Mouse (Mus musculus): ENCODE measurements at regions not wholly inside any gene's neighbourhood (a gene's known extent, or its start where the extent isn't known, plus 50 kb on each side); places are given as distances from the start of the nearest gene placed in this dataset.

DNA sequence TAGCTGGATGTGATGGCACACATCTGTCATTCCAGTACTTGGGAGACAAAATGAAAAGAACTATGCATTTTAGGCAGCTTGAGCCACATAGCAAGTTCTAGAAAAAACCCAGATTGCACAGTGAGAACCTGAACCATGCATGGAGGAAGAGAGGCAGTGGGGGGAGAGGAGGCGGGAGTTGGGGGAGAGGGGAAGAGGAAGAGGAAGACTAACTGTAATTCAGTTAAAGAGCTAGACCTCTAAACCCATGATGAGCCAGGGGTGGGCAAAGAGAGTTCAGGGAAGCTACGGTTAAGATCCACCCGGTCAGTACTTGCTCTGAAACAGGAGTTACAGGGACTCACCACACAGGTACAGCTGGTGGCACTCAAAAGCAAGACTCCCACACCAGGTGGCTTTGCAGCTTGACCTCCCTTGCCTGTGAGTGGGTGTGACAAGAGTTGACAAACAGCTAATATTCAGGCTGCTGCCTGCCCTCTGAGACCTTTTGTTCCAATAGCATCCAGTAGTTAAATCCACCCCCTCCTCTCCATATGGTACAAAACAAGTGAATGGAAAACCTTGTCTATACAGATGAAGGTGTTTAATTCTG, 123.7 kb downstream of the Tent5c start:
- WGBS = 66% methylated on average over 3 of the region's 3 CpGs
- H3K9ac ChIP-seq (ENCODE audit: low read length) = no peak overlapping the region
- no peaks in the 10 kb centered on the region for H3K4me1 ChIP-seq (replicated peaks; ENCODE audit: control insufficient read depth, insufficient read depth, low read length)
- H3K27me3 ChIP-seq (ENCODE audit: control insufficient read depth, insufficient read depth, low read depth, low read length) = no peaks in the 10 kb centered on the region
- ATAC-seq (ENCODE audit: low read depth) = no peak
- no peaks in the 10 kb centered on the region for H3K36me3 ChIP-seq (ENCODE audit: control insufficient read depth, insufficient read depth, low read length)
- no peak overlapping the region for H3K4me2 ChIP-seq (ENCODE audit: low read depth, low read length)
- no peak overlapping the region for H3K4me3 ChIP-seq (ENCODE audit: low read length)
- H3K27ac ChIP-seq (ENCODE audit: low read length) = no peak overlapping the region
- no peaks in the 10 kb centered on the region for H3K9me3 ChIP-seq (ENCODE audit: control insufficient read depth, low read length)

DNA sequence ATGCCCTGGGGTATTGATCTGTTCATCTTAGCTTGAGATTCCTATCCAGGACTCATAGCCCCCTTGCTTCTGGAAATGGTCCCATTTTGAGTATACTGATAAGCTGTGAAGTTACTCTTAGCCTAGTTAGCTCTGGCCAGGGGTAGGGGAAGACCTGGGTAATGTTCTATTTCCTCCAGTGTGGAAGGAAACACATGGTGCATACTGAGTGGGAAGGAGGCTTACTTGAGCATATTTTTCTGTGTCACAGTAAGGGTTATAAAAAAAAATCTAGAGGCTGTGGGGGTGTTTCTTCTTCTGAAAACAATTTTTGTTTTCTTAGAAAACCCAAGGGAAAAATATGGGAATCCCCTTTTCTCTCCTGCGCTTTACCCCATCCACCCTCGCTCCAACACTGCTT, 124.4 kb downstream of the Tent5c start:
- Histone ChIP-seq H3K27ac (ENCODE audit: low read length) (no peak overlapping the region), H3K9me3 (ENCODE audit: control insufficient read depth, low read length) (no peaks in the 10 kb centered on the region), H3K36me3 (ENCODE audit: control insufficient read depth, insufficient read depth, low read length) (no peaks in the 10 kb centered on the region), H3K4me2 (ENCODE audit: low read depth, low read length) (no peak overlapping the region), H3K4me3 (ENCODE audit: low read length) (no peak overlapping the region), H3K9ac (ENCODE audit: low read length) (no peak overlapping the region), H3K27me3 (ENCODE audit: control insufficient read depth, insufficient read depth, low read depth, low read length) (no peaks in the 10 kb centered on the region), H3K4me1 (replicated peaks; ENCODE audit: control insufficient read depth, insufficient read depth, low read length) (no peaks in the 10 kb centered on the region)
- 88% methylated on average over 2 of the region's 2 CpGs for WGBS
- ATAC-seq (ENCODE audit: low read depth) = no peak

DNA sequence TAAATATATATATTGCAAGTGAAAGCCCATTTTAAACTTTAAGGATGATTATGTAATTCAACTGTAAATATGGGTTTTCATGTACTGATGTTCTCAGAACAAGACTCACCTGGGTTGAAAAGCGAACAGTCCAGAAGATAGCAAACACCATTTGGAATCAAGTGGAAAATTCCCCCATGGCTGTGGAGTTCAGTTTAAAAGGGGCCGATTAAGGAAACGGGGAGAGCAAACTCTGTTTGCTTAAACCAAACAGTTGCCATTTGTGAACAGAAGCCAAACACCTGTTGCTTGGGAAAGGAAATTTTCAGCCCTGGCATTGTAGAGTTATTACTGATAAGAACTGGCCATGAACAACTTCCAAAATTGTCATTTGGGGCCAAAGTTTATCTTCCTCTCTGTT, 126.1 kb downstream of the Tent5c start:
- Histone ChIP-seq H3K4me1 (replicated peaks; ENCODE audit: control insufficient read depth, insufficient read depth, low read length) (no peaks in the 10 kb centered on the region; the same call in 1 of the 2 replicates), H3K4me2 (ENCODE audit: low read depth, low read length) (no peak overlapping the region), H3K27me3 (ENCODE audit: control insufficient read depth, insufficient read depth, low read depth, low read length) (no peaks in the 10 kb centered on the region), H3K9ac (ENCODE audit: low read length) (no peak overlapping the region), H3K9me3 (ENCODE audit: control insufficient read depth, low read length) (no peaks in the 10 kb centered on the region), H3K27ac (ENCODE audit: low read length) (no peak overlapping the region), H3K36me3 (ENCODE audit: control insufficient read depth, insufficient read depth, low read length) (no peaks in the 10 kb centered on the region), H3K4me3 (ENCODE audit: low read length) (no peak overlapping the region)
- ATAC-seq (ENCODE audit: low read depth) = no peak
- 21% methylated on average over 3 of the region's 3 CpGs for WGBS

DNA sequence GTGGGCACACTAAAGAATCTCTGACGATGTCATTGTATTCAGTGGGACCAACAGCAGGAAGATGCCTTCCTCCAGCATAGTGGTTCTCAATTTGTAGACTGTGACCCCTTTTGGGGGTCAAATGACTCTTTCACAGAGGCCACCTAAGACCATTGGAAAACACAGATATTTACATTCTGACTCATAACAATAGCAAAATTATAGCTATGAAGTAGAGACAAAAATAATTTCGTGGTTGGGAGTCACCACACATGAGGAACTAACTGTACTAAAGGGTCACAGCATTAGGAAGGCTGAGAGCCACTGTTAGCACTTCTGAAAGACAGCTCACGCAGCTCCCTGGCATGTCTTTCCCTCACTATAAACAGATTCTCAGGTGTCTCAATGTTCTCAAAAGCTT, 129.1 kb downstream of the Tent5c start:
- Histone ChIP-seq H3K27ac (ENCODE audit: low read length) (no peak overlapping the region), H3K4me2 (ENCODE audit: low read depth, low read length) (no peak overlapping the region), H3K4me1 (replicated peaks; ENCODE audit: control insufficient read depth, insufficient read depth, low read length) (no peaks in the 10 kb centered on the region; the same call in 1 of the 2 replicates), H3K4me3 (ENCODE audit: low read length) (no peak overlapping the region), H3K36me3 (ENCODE audit: control insufficient read depth, insufficient read depth, low read length) (no peaks in the 10 kb centered on the region), H3K9me3 (ENCODE audit: control insufficient read depth, low read length) (peaks cover 3% of the 10 kb centered on the region; the same call in 1 of the 2 replicates), H3K9ac (ENCODE audit: low read length) (no peak overlapping the region), H3K27me3 (ENCODE audit: control insufficient read depth, insufficient read depth, low read depth, low read length) (no peaks in the 10 kb centered on the region)
- WGBS = 74% methylated on average over 3 of the region's 3 CpGs
- ATAC-seq (ENCODE audit: low read depth) = no peak

DNA sequence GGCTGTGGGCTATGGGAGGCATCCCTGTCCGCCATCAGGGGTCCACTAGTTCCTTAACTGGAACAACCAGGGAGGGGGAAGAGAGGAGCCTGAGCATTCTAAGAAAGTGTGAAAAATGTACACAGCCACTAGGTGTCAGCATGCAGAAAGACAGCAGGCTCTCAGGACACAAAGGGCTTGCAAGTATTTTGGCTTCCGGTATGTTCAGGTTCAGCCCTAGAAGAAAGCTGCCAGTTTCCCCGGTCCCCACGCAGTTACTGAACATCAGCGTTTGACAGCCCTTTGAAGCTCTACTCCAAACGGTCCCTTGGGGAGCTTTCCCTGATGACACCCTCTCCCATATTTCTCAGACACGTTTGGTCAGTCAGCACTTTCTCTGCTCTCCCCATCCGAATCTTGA, 130.1 kb downstream of the Tent5c start:
- no peaks in the 10 kb centered on the region for H3K36me3 ChIP-seq (ENCODE audit: control insufficient read depth, insufficient read depth, low read length)
- no peaks in the 10 kb centered on the region; the same call in 1 of the 2 replicates for H3K4me1 ChIP-seq (replicated peaks; ENCODE audit: control insufficient read depth, insufficient read depth, low read length)
- WGBS = 12% methylated on average over 8 of the region's 8 CpGs
- peak overlapping the region; percentile 56 for H3K4me2 ChIP-seq (ENCODE audit: low read depth, low read length)
- H3K27ac ChIP-seq (ENCODE audit: low read length) = no peak overlapping the region
- H3K27me3 ChIP-seq (ENCODE audit: control insufficient read depth, insufficient read depth, low read depth, low read length) = no peaks in the 10 kb centered on the region
- peaks cover 3% of the 10 kb centered on the region; the same call in 1 of the 2 replicates for H3K9me3 ChIP-seq (ENCODE audit: control insufficient read depth, low read length)
- H3K9ac ChIP-seq (ENCODE audit: low read length) = peak overlapping the region; percentile 49; the same call in 1 of the 2 replicates
- H3K4me3 ChIP-seq (ENCODE audit: low read length) = peak overlapping the region; percentile 33; the same call in 1 of the 2 replicates
- ATAC-seq (ENCODE audit: low read depth) = peak; percentile 57

DNA sequence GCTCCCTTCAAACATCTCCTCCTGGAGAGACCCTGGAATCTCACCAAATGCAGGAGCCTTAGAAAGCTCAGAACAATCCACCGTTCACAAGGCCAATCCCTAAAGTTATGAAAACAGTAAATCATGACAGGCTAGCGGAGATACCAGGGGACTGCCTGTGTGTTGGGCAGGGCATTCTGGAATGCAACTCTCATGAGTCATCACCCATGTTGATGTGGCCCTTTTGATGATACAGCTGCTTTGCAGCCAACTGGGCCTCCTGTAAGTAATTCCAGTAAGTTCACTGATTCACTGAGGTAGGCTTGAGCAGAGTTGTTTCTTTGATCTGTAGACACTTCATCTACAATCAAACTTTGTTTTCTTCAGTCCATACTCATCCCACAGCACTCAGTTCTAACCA, 155.6 kb downstream of the Tent5c start:
- H3K9me3 ChIP-seq (ENCODE audit: control insufficient read depth, low read length) = no peaks in the 10 kb centered on the region
- WGBS = 78% methylated on average over 2 of the region's 2 CpGs
- ATAC-seq (ENCODE audit: low read depth) = no peak
- no peak overlapping the region for H3K4me2 ChIP-seq (ENCODE audit: low read depth, low read length)
- no peak overlapping the region for H3K27ac ChIP-seq (ENCODE audit: low read length)
- no peak overlapping the region for H3K9ac ChIP-seq (ENCODE audit: low read length)
- no peaks in the 10 kb centered on the region for H3K36me3 ChIP-seq (ENCODE audit: control insufficient read depth, insufficient read depth, low read length)
- H3K27me3 ChIP-seq (ENCODE audit: control insufficient read depth, insufficient read depth, low read depth, low read length) = no peaks in the 10 kb centered on the region
- H3K4me3 ChIP-seq (ENCODE audit: low read length) = no peak overlapping the region
- no peaks in the 10 kb centered on the region for H3K4me1 ChIP-seq (replicated peaks; ENCODE audit: control insufficient read depth, insufficient read depth, low read length)

DNA sequence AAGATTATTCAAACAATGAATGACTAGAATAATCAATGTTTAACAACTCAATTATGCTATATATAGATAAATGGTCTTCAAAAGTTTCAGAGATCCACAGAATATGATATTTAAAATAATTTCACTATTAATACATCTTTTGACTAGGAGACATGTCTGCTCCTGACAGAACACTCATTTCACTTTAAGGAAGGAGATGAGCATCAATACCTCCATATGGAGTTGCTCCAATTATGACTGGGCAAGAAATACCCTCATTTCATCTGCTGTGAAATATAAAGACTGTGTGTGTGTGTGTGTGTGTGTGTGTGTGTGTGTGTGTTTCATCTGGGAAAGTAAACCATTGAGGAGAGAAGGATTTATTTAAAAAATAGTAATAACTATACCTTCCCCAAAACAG, 156.2 kb upstream of the Wdr3 start:
- Histone ChIP-seq H3K4me2 (ENCODE audit: low read depth, low read length) (no peak overlapping the region), H3K4me1 (replicated peaks; ENCODE audit: control insufficient read depth, insufficient read depth, low read length) (no peaks in the 10 kb centered on the region), H3K9me3 (ENCODE audit: control insufficient read depth, low read length) (no peaks in the 10 kb centered on the region), H3K9ac (ENCODE audit: low read length) (no peak overlapping the region), H3K27me3 (ENCODE audit: control insufficient read depth, insufficient read depth, low read depth, low read length) (no peaks in the 10 kb centered on the region), H3K36me3 (ENCODE audit: control insufficient read depth, insufficient read depth, low read length) (no peaks in the 10 kb centered on the region), H3K27ac (ENCODE audit: low read length) (no peak overlapping the region), H3K4me3 (ENCODE audit: low read length) (no peak overlapping the region)
- no peak for ATAC-seq (ENCODE audit: low read depth)

DNA sequence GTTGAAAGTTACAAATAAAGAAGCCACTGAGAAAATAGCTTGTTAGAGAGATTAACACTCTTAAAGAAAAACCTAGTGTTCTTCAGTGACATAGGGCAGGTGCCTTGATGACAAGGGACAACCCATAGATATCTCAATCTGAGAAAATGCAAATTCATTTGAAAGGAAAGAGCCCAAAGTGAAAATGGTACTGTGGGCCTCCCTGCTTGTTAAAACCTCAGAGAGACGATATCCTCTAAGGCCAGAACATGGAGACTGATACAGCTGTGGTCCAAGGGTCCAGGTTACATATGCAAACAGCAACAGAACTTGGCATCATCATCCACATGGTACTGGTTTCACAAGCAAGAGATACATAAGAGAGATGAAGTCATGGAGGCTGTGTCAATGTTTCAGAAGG, 125.6 kb upstream of the Wdr3 start:
- H3K36me3 ChIP-seq (ENCODE audit: control insufficient read depth, insufficient read depth, low read length) = no peaks in the 10 kb centered on the region
- H3K9ac ChIP-seq (ENCODE audit: low read length) = no peak overlapping the region
- H3K9me3 ChIP-seq (ENCODE audit: control insufficient read depth, low read length) = no peaks in the 10 kb centered on the region
- 74% methylated on average over 1 of the region's 1 CpGs for WGBS
- no peak for ATAC-seq (ENCODE audit: low read depth)
- H3K4me3 ChIP-seq (ENCODE audit: low read length) = no peak overlapping the region
- H3K27me3 ChIP-seq (ENCODE audit: control insufficient read depth, insufficient read depth, low read depth, low read length) = no peaks in the 10 kb centered on the region
- no peaks in the 10 kb centered on the region for H3K4me1 ChIP-seq (replicated peaks; ENCODE audit: control insufficient read depth, insufficient read depth, low read length)
- H3K27ac ChIP-seq (ENCODE audit: low read length) = no peak overlapping the region
- H3K4me2 ChIP-seq (ENCODE audit: low read depth, low read length) = no peak overlapping the region

DNA sequence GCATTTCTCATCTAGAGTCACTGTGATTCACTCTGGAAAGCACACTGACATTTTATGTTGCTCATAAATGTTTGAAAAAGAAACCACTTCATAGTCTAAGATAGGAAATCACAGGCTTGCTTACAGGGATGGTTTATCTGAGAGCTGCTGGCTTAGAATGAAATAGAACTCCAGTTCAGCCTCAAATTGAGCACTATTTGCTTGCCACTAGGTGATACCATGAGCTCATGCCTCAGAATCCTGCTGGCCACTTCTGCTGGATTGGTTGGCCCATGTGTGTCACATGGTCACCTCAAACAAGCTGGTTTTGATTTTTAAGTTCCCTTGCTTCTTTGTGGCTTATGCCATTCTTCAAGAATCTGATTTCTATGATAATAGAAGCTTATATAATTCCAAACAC, 104.8 kb upstream of the Wdr3 start:
- Histone ChIP-seq H3K4me2 (ENCODE audit: low read depth, low read length) (no peak overlapping the region), H3K9ac (ENCODE audit: low read length) (no peak overlapping the region), H3K4me3 (ENCODE audit: low read length) (no peak overlapping the region), H3K9me3 (ENCODE audit: control insufficient read depth, low read length) (no peaks in the 10 kb centered on the region), H3K4me1 (replicated peaks; ENCODE audit: control insufficient read depth, insufficient read depth, low read length) (no peaks in the 10 kb centered on the region), H3K27ac (ENCODE audit: low read length) (no peak overlapping the region), H3K27me3 (ENCODE audit: control insufficient read depth, insufficient read depth, low read depth, low read length) (no peaks in the 10 kb centered on the region), H3K36me3 (ENCODE audit: control insufficient read depth, insufficient read depth, low read length) (no peaks in the 10 kb centered on the region)
- ATAC-seq (ENCODE audit: low read depth) = no peak

DNA sequence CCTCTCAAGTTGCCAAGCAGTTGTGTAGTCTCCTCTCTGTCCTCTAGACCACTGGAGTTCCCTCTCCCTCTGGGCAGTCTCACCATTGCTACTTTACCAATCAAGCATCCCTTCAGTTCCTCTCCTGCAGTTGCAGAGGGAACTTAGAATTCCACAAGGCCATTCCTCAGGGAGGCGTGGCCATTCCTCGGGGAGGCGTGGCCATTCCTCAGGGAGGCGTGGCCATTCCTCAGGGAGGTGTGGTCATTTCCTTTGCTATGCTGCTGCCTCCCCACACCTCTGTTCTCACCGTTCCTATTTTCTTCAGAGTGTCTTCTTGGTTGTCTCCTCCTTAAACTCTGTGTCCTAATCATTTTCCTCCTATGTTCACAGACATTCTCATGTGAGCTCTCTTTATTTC, 102.8 kb upstream of the Wdr3 start:
- 42% methylated on average over 5 of the region's 5 CpGs for WGBS
- H3K4me3 ChIP-seq (ENCODE audit: low read length) = no peak overlapping the region
- no peaks in the 10 kb centered on the region for H3K36me3 ChIP-seq (ENCODE audit: control insufficient read depth, insufficient read depth, low read length)
- no peaks in the 10 kb centered on the region for H3K9me3 ChIP-seq (ENCODE audit: control insufficient read depth, low read length)
- no peak overlapping the region for H3K4me2 ChIP-seq (ENCODE audit: low read depth, low read length)
- H3K9ac ChIP-seq (ENCODE audit: low read length) = no peak overlapping the region
- no peaks in the 10 kb centered on the region for H3K27me3 ChIP-seq (ENCODE audit: control insufficient read depth, insufficient read depth, low read depth, low read length)
- H3K4me1 ChIP-seq (replicated peaks; ENCODE audit: control insufficient read depth, insufficient read depth, low read length) = no peaks in the 10 kb centered on the region
- no peak for ATAC-seq (ENCODE audit: low read depth)
- H3K27ac ChIP-seq (ENCODE audit: low read length) = no peak overlapping the region

Measured in lung, embryonic 16.5 days (tissue).